In the genomic region with DNA sequence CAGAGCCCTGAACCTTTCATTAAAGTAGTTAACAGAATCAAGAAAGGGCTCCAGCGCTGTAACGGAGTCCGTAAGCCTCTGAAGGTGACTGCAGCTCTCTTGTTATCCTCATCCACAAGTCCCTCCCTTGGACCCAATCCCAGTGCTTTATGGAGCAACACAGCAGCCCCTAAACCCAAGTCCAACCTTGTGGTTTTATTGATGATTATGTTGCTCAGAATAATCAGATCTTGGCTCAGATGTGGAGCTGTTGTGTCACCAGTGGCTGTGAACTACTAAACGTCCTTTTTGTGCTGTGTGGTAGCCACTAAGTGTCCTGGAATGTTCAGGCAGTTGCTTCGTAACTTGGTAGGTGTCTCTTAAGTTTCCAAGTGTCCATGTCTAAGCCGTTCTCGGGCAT, we compare ENCODE assay signal across 15 mouse cellular contexts.
"Had no signal": no experiment of that assay in that cellular context is flagged by ENCODE, and none has a peak within 500 bp of the region (broad histone marks: within the 10 kb centered on the region; RNA-seq: fewer than 3 reads in every experiment).

No protein-coding gene starts in this region.

- H3K27ac ChIP-seq: kidney, postnatal 0 days; limb, embryonic 12.5 days; liver, embryonic 14.5 days; lung, embryonic 15.5 days; macrophage; midbrain, embryonic 12.5 days; neural tube, embryonic 12.5 days had no signal

- H3K27me3 ChIP-seq: limb, embryonic 12.5 days; lung, embryonic 15.5 days; midbrain, embryonic 12.5 days; neural tube, embryonic 12.5 days had no signal

- DNase-seq: kidney, adult 9 months; kidney, postnatal 36 days; layer of hippocampus, adult 9-11 months; liver; right cerebral cortex, postnatal 4 days; spleen, adult 18-20 months; thymus, adult 18-20 months; thymus, postnatal 14 days had no signal

- H3K9ac ChIP-seq: limb, embryonic 12.5 days; liver, embryonic 14.5 days; lung, embryonic 15.5 days; midbrain, embryonic 12.5 days; neural tube, embryonic 12.5 days had no signal

- H3K4me1 ChIP-seq: midbrain, embryonic 12.5 days; neural tube, embryonic 12.5 days had no signal

- H3K4me2 ChIP-seq: limb, embryonic 12.5 days; lung, embryonic 15.5 days; midbrain, embryonic 12.5 days; neural tube, embryonic 12.5 days had no signal

- H3K9me3 ChIP-seq: limb, embryonic 12.5 days; lung, embryonic 15.5 days; midbrain, embryonic 12.5 days; neural tube, embryonic 12.5 days had no signal

- H3K4me3 ChIP-seq: limb, embryonic 12.5 days; lung, embryonic 15.5 days; midbrain, embryonic 12.5 days; neural tube, embryonic 12.5 days had no signal

- H3K36me3 ChIP-seq: limb, embryonic 12.5 days; lung, embryonic 15.5 days; midbrain, embryonic 12.5 days; neural tube, embryonic 12.5 days had no signal
